Mouse (Mus musculus): Measurements from ENCODE around the gene Btrc.
"Not testable (repeated sequence)": the region's sequence is repeated elsewhere in the genome, so short reads cannot be mapped to it uniquely, and the experiment has no call there.

DNA sequence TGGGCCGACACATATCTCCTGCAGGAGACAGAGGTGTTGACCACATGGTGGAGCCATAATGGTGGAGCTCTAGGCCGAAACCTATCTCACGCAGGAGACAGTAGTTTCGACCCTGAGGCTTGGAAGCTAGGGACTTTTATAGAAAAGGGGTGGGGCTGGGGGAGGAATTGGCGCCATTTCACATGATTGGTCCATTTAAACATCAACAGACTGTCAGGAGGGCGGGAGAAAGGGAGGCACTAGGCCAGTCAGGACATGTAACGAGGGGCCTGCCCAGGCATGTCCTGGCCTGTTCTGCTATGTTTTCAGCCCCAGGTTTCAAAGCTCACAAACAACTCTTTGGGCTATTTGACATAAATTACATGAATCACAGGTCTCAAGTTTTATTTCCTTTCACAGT is 10.8 kb upstream of the Btrc start:
- not testable (repeated sequence) for TF ChIP-seq CTCF (IDR thresholded peaks at IDR 0.05; ENCODE audit: low read depth, low read length); GATA2 (IDR thresholded peaks at IDR 0.05; ENCODE audit: borderline replicate concordance, low read depth, low read length); GATA1 (IDR thresholded peaks at IDR 0.05; ENCODE audit: borderline replicate concordance, low read length); POLR2AphosphoS5 (IDR thresholded peaks at IDR 0.05; ENCODE audit: insufficient replicate concordance, low read depth, low read length); TAL1 (conservative IDR thresholded peaks at IDR 0.05; ENCODE audit: low read depth, low read length)

Data from G1E (cell line).